ENCODE assay signal across 12 mouse cellular contexts in the genomic region with DNA sequence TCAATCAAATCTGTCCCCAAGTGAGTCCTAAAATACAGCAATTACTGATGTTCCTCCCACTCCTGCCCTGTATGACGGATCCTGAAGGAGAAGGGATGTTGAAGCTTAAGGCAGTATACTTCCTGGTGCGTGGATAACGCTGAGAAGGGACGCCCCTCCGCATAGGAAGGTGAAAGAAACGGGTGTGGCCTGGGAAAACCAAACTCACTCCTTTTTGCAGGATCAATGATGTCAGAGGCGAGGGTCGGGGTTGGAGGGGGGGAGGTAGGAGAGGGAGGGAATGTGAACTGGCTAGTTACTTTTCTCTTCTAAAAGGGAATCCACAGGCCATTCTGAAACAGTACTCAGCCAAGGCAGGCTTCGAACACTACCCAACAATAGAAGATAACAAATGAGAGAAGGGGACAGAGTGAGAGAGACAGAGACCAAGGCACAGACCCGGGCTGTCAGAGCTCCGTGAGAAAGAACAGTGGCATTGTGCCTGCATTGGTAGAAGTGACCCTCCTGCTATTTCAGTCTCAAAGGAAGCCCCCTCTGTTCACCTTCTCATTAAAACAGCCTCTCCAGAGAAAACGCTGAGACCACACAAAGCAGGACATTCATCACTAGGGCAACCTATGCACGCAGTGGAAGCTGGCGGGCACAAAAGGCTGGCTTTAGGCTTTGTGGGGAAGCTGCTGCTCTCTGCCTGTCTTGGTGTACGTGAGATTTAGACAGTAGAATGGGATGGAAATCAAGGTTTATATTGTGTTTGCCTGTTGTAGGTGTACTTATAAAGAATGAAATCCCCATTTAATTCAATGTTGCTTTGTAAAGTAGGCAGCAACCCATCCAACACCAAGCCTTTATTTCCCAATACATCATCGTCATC.
DNase-seq lines count a peak whose midpoint lies in the region; ATAC-seq and TF ChIP-seq lines count a peak whose summit lies in the region.
"Had no signal": no experiment of that assay in that cellular context is flagged by ENCODE, and none has a peak within 500 bp of the region (broad histone marks: within the 10 kb centered on the region; RNA-seq: fewer than 3 reads in every experiment).

No protein-coding gene starts in this region.

- peak; percentile 92 for ATAC-seq in forebrain, embryonic 13.5 days
- ATAC-seq in hindbrain, postnatal 0 days = peak; percentile 82
- peak; percentile 93 for ATAC-seq in neural tube, embryonic 12.5 days (ENCODE audit: low FRiP score, low read depth)
- ATAC-seq in erythroid progenitor cell, adult 5-6 weeks (replicated peaks; ENCODE audit: low FRiP score, poor library complexity, severe bottlenecking) = no peak

- H3K4me3 ChIP-seq in forebrain, embryonic 13.5 days = 0 out of 2 replicates have a peak overlapping the region, but pooled peaks have one; percentile 8
- no peak overlapping the region for H3K4me3 ChIP-seq in hindbrain, postnatal 0 days (ENCODE audit: low read length)
- no peak overlapping the region for H3K4me3 ChIP-seq in neural tube, embryonic 12.5 days
- H3K4me3 ChIP-seq: embryonic facial prominence, embryonic 15.5 days; kidney, embryonic 15.5 days; limb, embryonic 15.5 days had no signal

- peaks cover 13% of the 10 kb centered on the region for H3K4me1 ChIP-seq in forebrain, embryonic 13.5 days
- H3K4me1 ChIP-seq in hindbrain, postnatal 0 days (ENCODE audit: insufficient read depth, low read length) = no peaks in the 10 kb centered on the region
- H3K4me1 ChIP-seq in neural tube, embryonic 12.5 days = peaks cover 8% of the 10 kb centered on the region; the same call in 1 of the 2 replicates
- H3K4me1 ChIP-seq: embryonic facial prominence, embryonic 15.5 days; kidney, embryonic 15.5 days; limb, embryonic 15.5 days had no signal

- H3K27ac ChIP-seq in forebrain, embryonic 13.5 days = peak overlapping the region; percentile 74
- H3K27ac ChIP-seq in hindbrain, postnatal 0 days = no peak overlapping the region
- H3K27ac ChIP-seq in neural tube, embryonic 12.5 days = no peak overlapping the region
- H3K27ac ChIP-seq: embryonic facial prominence, embryonic 15.5 days; kidney, embryonic 15.5 days; limb, embryonic 15.5 days had no signal

- WGBS in forebrain, embryonic 13.5 days = 6% methylated on average over 16 of the region's 16 CpGs
- WGBS in hindbrain, postnatal 0 days = 20% methylated on average over 16 of the region's 16 CpGs
- WGBS in neural tube, embryonic 12.5 days = 24% methylated on average over 16 of the region's 16 CpGs

- DNase-seq in embryo, embryonic 11 days = peak; percentile 81
- DNase-seq in hindbrain, postnatal 0 days (ENCODE audit: low spot score) = peak; percentile 45
- no peak for DNase-seq in adrenal gland, postnatal 36 days
- no peak for DNase-seq in left cerebral cortex, adult 18-20 months (ENCODE audit: low spot score in 2 of 2)
- no peak for DNase-seq in adrenal gland, postnatal 4 days (ENCODE audit: low spot score in 2 of 2)
- DNase-seq: lung, embryonic 14.5 days had no signal

- H3K9ac ChIP-seq in forebrain, embryonic 13.5 days = 0 out of 2 replicates have a peak overlapping the region, but pooled peaks have one; percentile 3
- no peak overlapping the region for H3K9ac ChIP-seq in hindbrain, postnatal 0 days (replicated peaks; ENCODE audit: low read length)
- H3K9ac ChIP-seq in neural tube, embryonic 12.5 days = no peak overlapping the region
- H3K9ac ChIP-seq: embryonic facial prominence, embryonic 15.5 days; kidney, embryonic 15.5 days; limb, embryonic 15.5 days; lung, embryonic 14.5 days had no signal

- H3K4me2 ChIP-seq in forebrain, embryonic 13.5 days = peak overlapping the region; percentile 47
- peak overlapping the region; percentile 6 for H3K4me2 ChIP-seq in hindbrain, postnatal 0 days (ENCODE audit: low read depth, low read length)
- H3K4me2 ChIP-seq in neural tube, embryonic 12.5 days (replicated peaks) = peak overlapping the region; percentile 36
- H3K4me2 ChIP-seq: embryonic facial prominence, embryonic 15.5 days; kidney, embryonic 15.5 days; limb, embryonic 15.5 days; lung, embryonic 14.5 days had no signal

- no peaks in the 10 kb centered on the region for H3K9me3 ChIP-seq in forebrain, embryonic 13.5 days (replicated peaks)
- no peaks in the 10 kb centered on the region for H3K9me3 ChIP-seq in hindbrain, postnatal 0 days (ENCODE audit: low read length)
- H3K9me3 ChIP-seq in neural tube, embryonic 12.5 days = no peaks in the 10 kb centered on the region
- H3K9me3 ChIP-seq: embryonic facial prominence, embryonic 15.5 days; kidney, embryonic 15.5 days; limb, embryonic 15.5 days had no signal

- no peaks in the 10 kb centered on the region for H3K27me3 ChIP-seq in forebrain, embryonic 13.5 days
- no peaks in the 10 kb centered on the region for H3K27me3 ChIP-seq in hindbrain, postnatal 0 days (ENCODE audit: insufficient read depth, low read length)
- H3K27me3 ChIP-seq in neural tube, embryonic 12.5 days (replicated peaks) = no peaks in the 10 kb centered on the region
- H3K27me3 ChIP-seq: embryonic facial prominence, embryonic 15.5 days; kidney, embryonic 15.5 days; limb, embryonic 15.5 days had no signal

- no peaks in the 10 kb centered on the region for H3K36me3 ChIP-seq in forebrain, embryonic 13.5 days (ENCODE audit: poor library complexity, severe bottlenecking)
- no peaks in the 10 kb centered on the region for H3K36me3 ChIP-seq in hindbrain, postnatal 0 days (ENCODE audit: insufficient read depth, low read length)
- H3K36me3 ChIP-seq in neural tube, embryonic 12.5 days = no peaks in the 10 kb centered on the region
- H3K36me3 ChIP-seq: embryonic facial prominence, embryonic 15.5 days; kidney, embryonic 15.5 days; limb, embryonic 15.5 days had no signal

- TF ChIP-seq CTCF in hindbrain, postnatal 0 days (IDR thresholded peaks at IDR 0.05; ENCODE audit: low read depth) = no peak

Comparison
In these comparisons a context has a peak if more than half of its experiments do, and no peak if none do; other contexts are left out.
1. DNase-seq: peak in embryo, embryonic 11 days (single experiment) and hindbrain, postnatal 0 days (single experiment); none in adrenal gland, postnatal 36 days (0 of 2), left cerebral cortex, adult 18-20 months (0 of 2) and adrenal gland, postnatal 4 days (0 of 2).
2. Peak in every context shown above with its lines, with median percentiles within 50 percentile points of each other: H3K4me2 ChIP-seq.